Mouse (Mus musculus): ENCODE measurements around the gene Faiml.

The Faiml gene

DNA sequence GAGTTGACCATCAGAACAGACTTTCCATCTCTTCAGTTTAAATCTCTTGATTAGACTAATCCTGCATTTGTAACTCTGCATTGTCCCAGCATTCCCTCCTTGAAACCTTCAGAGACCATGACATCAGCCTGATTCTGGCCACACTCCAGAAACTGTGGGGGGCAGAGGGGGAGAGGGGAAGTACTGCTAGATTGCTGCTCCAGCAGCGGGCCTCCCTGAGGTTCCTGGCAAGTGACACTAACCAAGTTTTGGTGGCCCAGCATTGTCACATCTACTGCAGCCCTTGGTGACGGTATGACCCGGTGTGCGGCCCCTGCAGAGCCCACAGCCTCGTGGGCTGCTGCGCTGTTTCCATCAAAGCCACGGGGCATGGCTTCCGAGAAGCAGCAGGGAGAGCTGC lies 56.8 kb downstream of the Faiml start:
- DNase-seq (ENCODE audit: low read depth, low spot score), result no peak
